Mouse (Mus musculus): ENCODE results near the gene Tcta.
"Not testable (repeated sequence)": the region's sequence is repeated elsewhere in the genome, so short reads cannot be mapped to it uniquely, and the experiment has no call there.

GRCm38 (mm10) chr9:108268701-108269100, 37.3 kb downstream of the Tcta start:
- not testable (repeated sequence) for TF ChIP-seq CTCF, EP300 (IDR thresholded peaks at IDR 0.05; ENCODE audit: low read depth)

All from heart, postnatal 0 days (tissue).